8 mouse cellular contexts compared by ENCODE assay signal in genomic region chr1:176814036-176814420, GRCm38 (mm10). TPM values are rescaled to one million over a fixed set of nuclear protein-coding genes. Genes with fewer than 3 reads are reported as not detected.
DNase-seq lines count a peak whose midpoint lies in the region; ATAC-seq lines count a peak whose summit lies in the region.

Cep170 (minus strand) TSS chr1:176814067.

- peak; percentile 93 for DNase-seq in 3134 (ENCODE audit: extremely low read depth, insufficient read length, low spot score)
- peak; percentile 98 for DNase-seq in adrenal gland, postnatal 25 days
- peak; percentile 99 for DNase-seq in embryonic facial prominence, embryonic 11.5 days (ENCODE audit: low spot score)
- DNase-seq in heart, adult 11 months, result peak; percentile 100
- peak; percentile 93 for DNase-seq in kidney, adult 11 months
- peak; percentile 100 for DNase-seq in left cerebral cortex, postnatal 4 days
- DNase-seq in midbrain, embryonic 11.5 days (ENCODE audit: low spot score, missing footprints), result peak; percentile 100
- peak; percentile 93 for DNase-seq in skeletal muscle tissue, adult 2 months (ENCODE audit: low read depth, low spot score)

- H3K27me3 ChIP-seq in embryonic facial prominence, embryonic 11.5 days (ENCODE audit: control insufficient read depth, insufficient read depth, low read length), result no peaks in the 10 kb centered on the region
- H3K27me3 ChIP-seq in midbrain, embryonic 11.5 days (ENCODE audit: control insufficient read depth, insufficient read depth, low read length), result no peaks in the 10 kb centered on the region

- peak; percentile 98 for ATAC-seq in embryonic facial prominence, embryonic 11.5 days (replicated peaks; ENCODE audit: insufficient number of reproducible peaks, low FRiP score, low TSS enrichment, low read depth)
- ATAC-seq in midbrain, embryonic 11.5 days (ENCODE audit: low FRiP score), result peak; percentile 96

- H3K27ac ChIP-seq in embryonic facial prominence, embryonic 11.5 days (replicated peaks; ENCODE audit: low read depth, low read length), result peak within 1 kb of the TSS; percentile 97
- H3K27ac ChIP-seq in midbrain, embryonic 11.5 days (ENCODE audit: low read depth, low read length), result peak within 1 kb of the TSS; percentile 96

- H3K4me3 ChIP-seq in embryonic facial prominence, embryonic 11.5 days (ENCODE audit: low read depth, low read length), result peak within 1 kb of the TSS; percentile 91
- peak within 1 kb of the TSS; percentile 82 for H3K4me3 ChIP-seq in midbrain, embryonic 11.5 days (ENCODE audit: low read depth, low read length)

- under 1% methylated on average over 24 of the region's 28 CpGs for WGBS in embryonic facial prominence, embryonic 11.5 days
- WGBS in midbrain, embryonic 11.5 days, result 1% methylated on average over 28 of the region's 28 CpGs

- peak within 1 kb of the TSS; percentile 96 for H3K9ac ChIP-seq in embryonic facial prominence, embryonic 11.5 days (replicated peaks; ENCODE audit: low read length)
- peak within 1 kb of the TSS; percentile 86 for H3K9ac ChIP-seq in midbrain, embryonic 11.5 days (ENCODE audit: low read length)

- H3K36me3 ChIP-seq in embryonic facial prominence, embryonic 11.5 days (replicated peaks; ENCODE audit: control insufficient read depth, insufficient read depth, low read depth, low read length), result no peaks in the 10 kb centered on the region
- H3K36me3 ChIP-seq in midbrain, embryonic 11.5 days (ENCODE audit: control insufficient read depth, insufficient read depth, low read length), result no peaks in the 10 kb centered on the region

- peak within 1 kb of the TSS; percentile 62 for H3K4me2 ChIP-seq in embryonic facial prominence, embryonic 11.5 days (ENCODE audit: low read depth, low read length)
- H3K4me2 ChIP-seq in midbrain, embryonic 11.5 days, result peak within 1 kb of the TSS; percentile 54

- intact Hi-C loops in left cerebral cortex, postnatal 4 days (cut with DNase I), result no loop called here

- no peaks in the 10 kb centered on the region for H3K9me3 ChIP-seq in embryonic facial prominence, embryonic 11.5 days (replicated peaks; ENCODE audit: control insufficient read depth, low read length)
- H3K9me3 ChIP-seq in midbrain, embryonic 11.5 days (ENCODE audit: control insufficient read depth, low read length), result no peaks in the 10 kb centered on the region

- no peaks in the 10 kb centered on the region; the same call in 1 of the 2 replicates for H3K4me1 ChIP-seq in embryonic facial prominence, embryonic 11.5 days (ENCODE audit: control insufficient read depth, insufficient read depth, low read length)
- H3K4me1 ChIP-seq in midbrain, embryonic 11.5 days (ENCODE audit: control insufficient read depth, insufficient read depth, low read length), result peaks cover 6% of the 10 kb centered on the region; the same call in 1 of the 2 replicates

RNA-seq across cellular contexts. Expression of gene Cep170, which starts in this region (rescaled TPM):
- 37.9 and 41.5 TPM in 2 replicates for total RNA-seq in adrenal gland, postnatal 25 days (2021)
- 46.5 and 50.5 TPM in 2 replicates for polyA plus RNA-seq in embryonic facial prominence, embryonic 11.5 days (2014; fragmentation: Nextera tagmentation; extraction: Ambion mirVana)
- 100 to 1,000 TPM; 334 to 375 TPM for total RNA-seq in left cerebral cortex, postnatal 4 days (2021)
- 69.2 and 80.3 TPM in 2 replicates for polyA plus RNA-seq in midbrain, embryonic 11.5 days (2014; fragmentation: Nextera tagmentation; extraction: Ambion mirVana)

Comparison
In these comparisons a context has a peak if more than half of its experiments do, and no peak if none do; other contexts are left out.
1. Peak in every context shown above with its lines: DNase-seq, ATAC-seq, H3K4me3 ChIP-seq and H3K27ac ChIP-seq.